Mouse (Mus musculus) E14TG2a.4 (cell line): ENCODE results near the gene Dcdc2a.

ENCODE experiments used
- CTCF ChIP-seq: conservative IDR thresholded peaks from 2 replicates; pipeline ENCODE4 v1.5.1; 2014; ENCODE audit warnings: low read length
- NANOG ChIP-seq: IDR thresholded peaks from 2 replicates; pipeline ENCODE4 v1.6.1; 2014; ENCODE audit warnings: borderline replicate concordance, low read length, mixed read lengths

DNA sequence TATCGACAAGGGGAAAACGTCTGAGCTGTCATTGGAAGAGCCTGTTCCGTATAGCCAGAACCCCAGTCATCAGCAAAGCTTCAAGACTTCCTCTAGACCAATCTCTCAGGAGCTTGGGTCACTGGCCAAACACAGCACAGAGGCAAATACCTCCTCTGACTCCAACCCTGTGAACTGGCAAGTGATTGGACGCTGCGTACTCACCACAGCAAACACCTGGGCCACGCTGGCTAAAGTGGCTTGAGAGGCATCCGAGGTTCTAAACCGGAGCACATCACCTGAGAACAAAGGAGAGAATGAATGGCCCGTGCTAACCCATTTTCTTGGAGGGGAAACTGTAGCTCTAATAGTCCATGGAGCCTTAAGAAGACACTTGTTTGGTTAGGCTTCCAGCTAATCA lies 37.5 kb upstream of the Dcdc2a start:
- TF ChIP-seq CTCF (no peak), NANOG (no peak)
